Comparison of ENCODE assay signal across 13 mouse cellular contexts in genomic region chr11:88379635-88380034, GRCm38 (mm10).
DNase-seq lines count a peak whose midpoint lies in the region; ATAC-seq and TF ChIP-seq lines count a peak whose summit lies in the region.
"Had no signal": no experiment of that assay in that cellular context is flagged by ENCODE, and none has a peak within 500 bp of the region (broad histone marks: within the 10 kb centered on the region; RNA-seq: fewer than 3 reads in every experiment).

No protein-coding gene starts in this region.

- intact Hi-C loops in heart, postnatal 10 days (cut with DNase I), result loop anchor here (2.0 kb wide), 1 partner anchor 23 kb away; no protein-coding TSS in a partner anchor

- no peak overlapping the region for H3K4me2 ChIP-seq in hindbrain, embryonic 13.5 days
- H3K4me2 ChIP-seq in hindbrain, postnatal 0 days (ENCODE audit: low read depth, low read length), result no peak overlapping the region
- H3K4me2 ChIP-seq: liver, embryonic 13.5 days had no signal

- H3K27ac ChIP-seq in hindbrain, embryonic 13.5 days, result peak overlapping the region; percentile 71
- no peak overlapping the region for H3K27ac ChIP-seq in hindbrain, postnatal 0 days
- H3K27ac ChIP-seq in heart, embryonic 10.5 days, result peak overlapping the region; percentile 73
- H3K27ac ChIP-seq: liver, embryonic 13.5 days had no signal

- H3K4me3 ChIP-seq in hindbrain, embryonic 13.5 days, result no peak overlapping the region
- no peak overlapping the region for H3K4me3 ChIP-seq in hindbrain, postnatal 0 days (ENCODE audit: low read length)
- no peak overlapping the region for H3K4me3 ChIP-seq in heart, embryonic 10.5 days
- H3K4me3 ChIP-seq: liver, embryonic 13.5 days; megakaryocyte, embryonic 14.5 days had no signal

- no peak overlapping the region for H3K9ac ChIP-seq in hindbrain, embryonic 13.5 days
- H3K9ac ChIP-seq in hindbrain, postnatal 0 days (replicated peaks; ENCODE audit: low read length), result no peak overlapping the region
- H3K9ac ChIP-seq: liver, embryonic 13.5 days had no signal

- 91% methylated on average over 2 of the region's 2 CpGs for WGBS in hindbrain, embryonic 13.5 days
- 81% methylated on average over 2 of the region's 2 CpGs for WGBS in hindbrain, postnatal 0 days
- 50% methylated on average over 2 of the region's 2 CpGs for WGBS in heart, embryonic 10.5 days

- no peaks in the 10 kb centered on the region for H3K9me3 ChIP-seq in hindbrain, embryonic 13.5 days
- H3K9me3 ChIP-seq in hindbrain, postnatal 0 days (ENCODE audit: low read length), result no peaks in the 10 kb centered on the region
- H3K9me3 ChIP-seq in heart, embryonic 10.5 days, result no peaks in the 10 kb centered on the region
- H3K9me3 ChIP-seq: liver, embryonic 13.5 days; megakaryocyte, embryonic 14.5 days had no signal

- TF ChIP-seq CTCF in hindbrain, postnatal 0 days (IDR thresholded peaks at IDR 0.05; ENCODE audit: low read depth), result no peak

- peaks cover 67% of the 10 kb centered on the region for H3K4me1 ChIP-seq in hindbrain, embryonic 13.5 days (replicated peaks)
- no peaks in the 10 kb centered on the region for H3K4me1 ChIP-seq in hindbrain, postnatal 0 days (ENCODE audit: insufficient read depth, low read length)
- H3K4me1 ChIP-seq in heart, embryonic 10.5 days, result peaks cover 68% of the 10 kb centered on the region

- no peak for ATAC-seq in hindbrain, embryonic 13.5 days (ENCODE audit: low FRiP score)
- ATAC-seq in hindbrain, postnatal 0 days, result no peak
- ATAC-seq: lung, postnatal 0 days had no signal

- DNase-seq in hindbrain, postnatal 0 days (ENCODE audit: low spot score), result no peak
- DNase-seq in heart, embryonic 10.5 days (ENCODE audit: low spot score), result no peak
- peak; percentile 66 to 81 for DNase-seq in heart, postnatal 10 days
- DNase-seq in kidney, adult 11 months, result no peak
- no peak for DNase-seq in adrenal gland, adult 18-20 months (ENCODE audit: low spot score in 2 of 2)
- no peak for DNase-seq in left cerebral cortex, adult 11 months (ENCODE audit: low spot score)
- DNase-seq: adrenal gland, postnatal 25 days; cerebellum, adult 8-10 months; gastrocnemius, postnatal 14 days; liver, embryonic 13.5 days had no signal

- no peaks in the 10 kb centered on the region for H3K27me3 ChIP-seq in hindbrain, embryonic 13.5 days
- H3K27me3 ChIP-seq in hindbrain, postnatal 0 days (ENCODE audit: insufficient read depth, low read length), result no peaks in the 10 kb centered on the region
- H3K27me3 ChIP-seq in heart, embryonic 10.5 days (ENCODE audit: insufficient read depth, poor library complexity, severe bottlenecking), result no peaks in the 10 kb centered on the region
- H3K27me3 ChIP-seq: liver, embryonic 13.5 days; megakaryocyte, embryonic 14.5 days had no signal

- peaks cover 10% of the 10 kb centered on the region; the same call in 1 of the 2 replicates for H3K36me3 ChIP-seq in hindbrain, embryonic 13.5 days
- no peaks in the 10 kb centered on the region; the same call in 1 of the 2 replicates for H3K36me3 ChIP-seq in hindbrain, postnatal 0 days (ENCODE audit: insufficient read depth, low read length)
- H3K36me3 ChIP-seq in heart, embryonic 10.5 days, result peaks cover 18% of the 10 kb centered on the region

Comparison
In these comparisons a context has a peak if more than half of its experiments do, and no peak if none do; other contexts are left out.
1. DNase-seq: peak in heart, postnatal 10 days (2 of 2); none in hindbrain, postnatal 0 days (single experiment), heart, embryonic 10.5 days (single experiment), kidney, adult 11 months (single experiment), adrenal gland, adult 18-20 months (0 of 2) and left cerebral cortex, adult 11 months (single experiment).